Mouse (Mus musculus) layer of hippocampus, postnatal 25 days (tissue): ENCODE data around the gene Kdm5a. TPM values are rescaled to one million over a fixed set of nuclear protein-coding genes. Genes with fewer than 3 reads are reported as not detected.

Experiments
- total RNA-seq, 2 experiments: library from RNA; stranded (reverse); gene quantifications; 2 replicates each; pipeline ENCODE4 v1.2.3; 2021

Kdm5a gene
- total RNA-seq, 2 experiments from 2014 or later: 38.9 to 49.5 TPM

Other genes starting within 250 kb of the Kdm5a start
- gene D330020A13Rik, start 69.8 kb upstream of the Kdm5a start, total RNA-seq: not detected
- gene B4galnt3, start 69.6 kb upstream of the Kdm5a start, total RNA-seq: under 1 TPM; 0.49 to 0.61 TPM
- gene Ccdc77, start 250 bp downstream of the Kdm5a start, total RNA-seq: 1 to 10 TPM; 4.9 to 6.0 TPM
- gene Il17ra, start 99.1 kb downstream of the Kdm5a start, total RNA-seq: 1 to 10 TPM; 4.1 to 7.2 TPM
- gene Tmem121b, start 129.7 kb downstream of the Kdm5a start, total RNA-seq: 10 to 100 TPM; 44.8 to 45.3 TPM
- 10 to 100 TPM; 26.2 to 35.9 TPM for gene Hdhd5, start 167.2 kb downstream of the Kdm5a start, total RNA-seq